Mouse (Mus musculus): ENCODE data around the gene Hecw1.

DNA sequence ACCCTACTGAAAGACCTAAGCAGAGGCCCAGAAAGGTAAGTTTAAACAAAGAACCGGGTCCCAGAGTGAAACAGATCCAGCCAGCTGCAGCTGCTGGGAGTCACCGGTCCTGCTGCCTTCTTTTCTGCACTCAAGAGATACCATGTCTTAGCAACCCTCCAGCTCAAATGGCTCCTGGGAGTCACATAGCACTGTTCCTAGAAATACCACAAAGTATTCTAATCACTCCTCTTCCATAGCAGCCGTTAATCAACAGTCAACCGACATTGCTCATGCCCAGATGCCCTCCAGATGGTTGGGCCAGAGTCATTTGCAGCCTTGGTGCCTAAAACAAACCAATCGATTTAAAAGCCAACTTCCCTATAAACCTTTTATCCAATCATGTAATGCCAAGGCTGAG is 19.8 kb upstream of the Hecw1 start:
- TF ChIP-seq ZC3H11A (IDR thresholded peaks at IDR 0.05; ENCODE audit: borderline replicate concordance, low read depth, low read length) (no peak), ZNF384 (IDR thresholded peaks at IDR 0.05; ENCODE audit: low read depth, low read length) (no peak), MAFK (IDR thresholded peaks at IDR 0.05; ENCODE audit: insufficient read depth, low read depth, low read length) (no peak), CHD2 (IDR thresholded peaks at IDR 0.05; ENCODE audit: low read depth, low read length) (no peak)
